Mouse (Mus musculus) Muller cell, postnatal 12 days (primary cell): ENCODE results near the gene Usp21.
A peak's percentile ranks its signal among the peaks of the same experiment; 100 is the strongest.
"Not testable (repeated sequence)": the region's sequence is repeated elsewhere in the genome, so short reads cannot be mapped to it uniquely, and the experiment has no call there.

Experiments used
- DNase-seq: peaks from one replicate; pipeline ENCODE4 v3.0.0-alpha.2; 2015; ENCODE audit errors: inconsistent ontology term

Gene Usp21

DNA sequence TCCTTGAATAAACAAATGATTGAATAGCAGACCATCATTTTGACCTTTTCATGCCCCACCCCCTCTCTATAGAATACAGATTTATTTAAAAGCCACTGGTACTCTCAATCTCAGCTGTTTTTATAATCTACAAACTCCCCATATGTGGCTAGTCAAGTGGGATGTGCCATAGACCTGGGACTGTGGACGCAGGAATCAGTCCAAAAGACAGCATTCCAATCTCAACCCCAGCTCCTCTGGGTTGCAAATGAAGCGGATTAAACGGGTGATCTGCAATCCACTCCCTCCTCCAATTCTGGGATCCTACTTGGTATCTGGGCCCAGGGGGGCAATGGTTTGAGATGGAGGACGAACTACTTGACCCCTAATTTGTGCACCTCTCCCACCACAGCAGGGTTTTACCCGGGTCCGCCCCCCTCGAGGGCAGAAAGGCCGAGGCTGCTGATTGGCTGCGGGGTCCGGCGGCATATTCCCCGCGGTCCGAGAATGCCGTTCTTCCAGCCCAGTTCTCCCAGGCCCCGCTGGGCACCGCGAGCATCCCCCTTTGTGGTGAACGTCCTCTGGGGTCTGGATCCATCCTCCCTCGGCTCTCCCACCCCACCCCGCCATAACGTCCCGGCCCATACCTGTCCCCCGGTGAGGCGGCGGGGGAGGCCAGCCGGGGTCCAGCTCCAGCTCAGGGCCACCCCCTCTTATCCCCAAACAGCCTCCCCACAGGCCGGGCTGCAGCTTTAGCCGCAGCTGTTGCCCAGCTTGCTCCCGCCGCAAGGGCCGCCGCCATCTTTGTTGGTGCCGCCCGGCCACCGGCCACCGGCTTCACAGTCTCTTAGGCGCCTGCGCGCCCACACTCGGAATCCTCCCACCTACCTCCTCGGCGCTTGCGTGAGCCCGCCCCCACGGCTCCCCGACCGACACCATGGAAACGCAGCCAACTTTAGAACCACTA, at the start of gene Usp21:
Gene Usp21, minus strand, starts transcription at position 856 of the 946 bp plus-strand sequence.
- DNase-seq: peak; percentile 94

- DNase-seq: peak; percentile 65
Measured at GRCm38 (mm10) chr1:171330216-171330560, 42.4 kb upstream of the Usp21 start.

- DNase-seq: no peak
Measured at GRCm38 (mm10) chr1:171329433-171330215, 41.8 kb upstream of the Usp21 start.

DNA sequence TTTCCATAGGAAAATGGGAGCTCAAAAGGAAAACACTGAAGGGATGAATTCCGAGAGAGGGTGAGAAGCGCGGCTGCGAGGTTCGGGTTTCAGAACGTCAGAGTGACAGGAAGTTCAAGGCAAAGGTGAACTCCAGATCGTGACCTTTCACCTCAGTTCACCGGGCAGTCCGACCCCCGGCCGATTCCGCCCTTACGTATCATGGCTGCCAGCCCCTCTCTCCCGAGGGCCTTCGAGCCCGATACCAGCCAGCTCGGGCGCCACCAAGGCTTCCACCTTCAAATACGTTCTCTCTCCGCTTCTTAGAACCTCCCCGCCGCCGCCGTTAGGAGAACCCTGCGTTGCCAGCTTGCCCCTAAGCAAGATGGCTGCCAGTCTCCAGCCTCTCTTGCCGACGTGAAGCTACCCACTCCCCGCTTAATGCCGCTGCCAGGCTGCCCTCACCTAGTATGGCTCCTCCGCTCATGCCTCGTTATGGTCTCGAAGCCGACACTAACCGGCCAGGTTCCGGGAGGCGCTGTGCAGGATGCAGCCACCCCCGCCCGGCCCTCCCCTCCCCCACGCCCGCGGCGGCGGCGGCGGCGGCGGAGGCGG, 41.1 kb upstream of the Usp21 start, which contains the start of gene Dedd:
Gene Dedd, plus strand, starts transcription at position 307 of the 594 bp plus-strand sequence.
- peak; percentile 96 for DNase-seq

- peak; percentile 22 for DNase-seq
Measured at GRCm38 (mm10) chr1:171328244-171328643, 40.5 kb upstream of the Usp21 start.

- DNase-seq: not testable (repeated sequence)
Measured at GRCm38 (mm10) chr1:171326588-171326987, 38.8 kb upstream of the Usp21 start.

DNA sequence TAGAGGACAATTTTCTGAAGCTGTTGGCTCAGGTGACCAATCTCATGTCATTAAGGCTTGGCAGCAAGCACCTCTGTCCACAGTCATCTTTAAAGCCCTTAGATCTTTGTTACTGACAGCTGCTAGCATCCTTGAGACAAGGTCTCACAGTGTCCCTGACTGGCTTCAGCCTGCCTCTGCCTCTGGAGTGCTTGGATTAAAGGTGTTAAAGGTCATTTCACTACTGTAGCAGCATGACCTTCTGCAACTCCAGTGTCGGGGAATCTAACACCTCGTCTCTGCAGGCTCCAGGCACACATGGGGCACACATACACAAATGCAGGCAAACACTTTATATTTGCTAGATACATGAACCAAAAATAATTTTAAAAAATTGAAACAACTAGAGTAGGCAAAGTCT, 37.8 kb upstream of the Usp21 start:
- DNase-seq: no peak

GRCm38 (mm10) chr1:171322012-171322411, 34.2 kb upstream of the Usp21 start:
- no peak for DNase-seq

DNA sequence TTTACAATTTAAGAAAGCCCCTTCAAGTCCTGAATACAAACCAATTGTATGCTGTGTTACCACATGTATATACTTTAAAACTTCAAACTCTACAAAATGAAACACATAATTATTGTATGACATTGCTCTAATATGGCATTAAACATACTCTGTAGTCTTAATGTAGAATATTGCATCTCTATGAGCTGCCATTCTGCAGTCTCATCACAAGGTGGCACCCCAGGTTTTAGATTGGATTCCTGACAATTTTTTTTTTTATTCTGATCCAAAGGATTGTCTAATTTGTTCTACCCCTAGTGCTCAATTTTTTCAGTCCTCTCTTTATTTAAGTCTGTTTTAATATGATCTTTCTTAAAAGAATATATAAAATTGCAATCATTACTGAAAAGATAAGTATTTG, 33.6 kb upstream of the Usp21 start:
- DNase-seq: peak; percentile 13

DNA sequence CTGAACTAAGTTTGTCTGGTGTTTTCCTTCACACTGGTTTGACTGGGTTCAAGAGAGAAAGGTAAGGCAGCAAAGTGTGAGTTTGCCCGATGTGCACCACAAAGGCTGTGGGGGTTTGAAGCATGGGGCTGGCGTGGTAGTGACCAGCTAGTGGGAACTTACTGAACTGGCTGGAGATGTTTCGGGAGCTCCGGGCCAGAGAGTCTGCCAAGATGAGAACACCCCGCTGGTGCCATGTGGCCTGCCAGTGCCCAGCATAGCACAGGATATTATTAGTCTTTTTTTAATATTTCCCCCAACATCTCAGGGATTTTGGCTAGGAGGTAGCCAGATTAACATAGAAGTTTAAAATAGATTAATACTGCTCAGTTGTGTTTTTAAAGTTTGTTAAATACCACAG, 32.4 kb upstream of the Usp21 start:
- no peak for DNase-seq

GRCm38 (mm10) chr1:171319748-171320147, 32.0 kb upstream of the Usp21 start:
- DNase-seq: no peak

- no peak for DNase-seq
Measured at GRCm38 (mm10) chr1:171309321-171309720, 21.5 kb upstream of the Usp21 start.

GRCm38 (mm10) chr1:171306157-171306556, 18.4 kb upstream of the Usp21 start:
- DNase-seq: not testable (repeated sequence)

- DNase-seq: no peak
Measured at GRCm38 (mm10) chr1:171298226-171298625, 10.4 kb upstream of the Usp21 start.

DNA sequence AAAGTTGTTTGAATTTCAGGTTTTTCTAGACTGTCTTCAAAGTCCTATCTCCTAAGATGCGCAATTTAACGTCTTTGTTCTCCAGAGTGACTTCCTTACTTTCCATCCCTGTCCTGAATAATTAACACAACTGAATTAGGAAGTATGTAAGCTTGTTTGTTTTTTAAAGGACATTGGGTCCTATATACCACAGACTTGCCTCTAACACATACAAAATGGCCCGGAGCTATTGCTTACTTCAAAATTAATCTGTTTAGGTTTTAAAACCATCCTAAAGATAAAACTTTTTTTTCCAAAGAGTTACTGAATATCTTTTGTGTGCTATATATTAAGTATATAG, 7.2 kb upstream of the Usp21 start:
- no peak for DNase-seq

- DNase-seq: peak; percentile 85
Measured at GRCm38 (mm10) chr1:171294298-171295062, 6.7 kb upstream of the Usp21 start, which contains the start of gene Ufc1. TSS of gene Ufc1 (minus strand) at chr1:171295024.

DNA sequence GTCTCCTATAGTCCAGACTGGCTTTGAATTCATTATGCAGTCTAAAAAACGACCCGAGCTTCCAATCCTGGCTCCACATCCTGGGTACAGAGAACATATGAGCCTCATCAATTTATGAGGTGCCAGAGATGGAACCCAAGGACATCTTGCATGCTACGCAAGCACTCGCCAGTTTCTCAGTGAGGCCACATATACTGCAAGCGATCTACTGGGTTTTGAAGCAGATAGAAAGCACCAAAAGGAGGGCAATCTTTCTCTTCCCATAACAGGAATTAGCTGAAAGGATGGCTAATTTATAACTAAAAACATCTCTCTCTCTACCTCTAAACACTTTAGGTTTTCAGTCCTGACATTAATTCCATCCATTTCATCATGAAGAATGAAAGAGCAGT, 6.1 kb upstream of the Usp21 start:
- DNase-seq: no peak

DNA sequence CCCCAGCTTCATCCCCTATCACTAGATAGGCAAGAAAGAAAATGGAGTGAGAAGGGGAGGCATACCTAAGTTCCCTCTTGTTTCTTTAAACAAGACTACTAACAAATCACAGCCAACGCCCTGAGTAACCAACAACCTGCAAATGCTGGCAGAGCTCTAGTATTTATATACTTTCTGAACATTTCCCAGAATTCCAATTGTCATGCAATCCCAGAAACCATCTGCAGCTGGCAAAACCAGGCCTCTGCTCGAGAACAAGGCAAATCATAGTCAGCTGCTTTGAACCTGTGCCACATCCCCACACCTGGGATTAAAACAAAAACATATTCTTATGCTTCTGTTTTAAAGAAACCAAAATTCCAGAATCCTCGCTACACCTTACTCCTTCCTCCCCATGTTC, 5.6 kb upstream of the Usp21 start:
- DNase-seq: no peak

DNA sequence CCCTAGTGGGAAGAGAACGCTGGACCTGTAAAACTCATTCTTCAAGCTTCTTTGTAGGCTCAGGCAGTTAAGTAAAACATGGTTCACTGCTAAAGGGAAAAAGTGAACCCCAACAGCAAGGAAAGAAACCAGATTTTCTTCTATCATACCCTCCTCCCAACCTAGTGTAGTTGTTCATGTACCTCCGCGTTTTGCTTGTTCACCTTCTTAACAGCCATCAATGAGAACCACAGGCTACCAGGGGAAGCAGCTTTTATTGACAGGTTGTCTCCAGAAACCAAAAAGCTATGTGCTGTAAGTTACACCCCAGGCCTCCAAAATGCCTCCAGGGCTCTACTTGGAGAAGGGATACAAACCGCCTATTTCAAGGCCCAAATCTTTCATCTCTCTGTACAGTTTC, 537 bp upstream of the Usp21 start:
- DNase-seq: no peak

GRCm38 (mm10) chr1:171286517-171286916, 1.3 kb downstream of the Usp21 start:
- no peak for DNase-seq

DNA sequence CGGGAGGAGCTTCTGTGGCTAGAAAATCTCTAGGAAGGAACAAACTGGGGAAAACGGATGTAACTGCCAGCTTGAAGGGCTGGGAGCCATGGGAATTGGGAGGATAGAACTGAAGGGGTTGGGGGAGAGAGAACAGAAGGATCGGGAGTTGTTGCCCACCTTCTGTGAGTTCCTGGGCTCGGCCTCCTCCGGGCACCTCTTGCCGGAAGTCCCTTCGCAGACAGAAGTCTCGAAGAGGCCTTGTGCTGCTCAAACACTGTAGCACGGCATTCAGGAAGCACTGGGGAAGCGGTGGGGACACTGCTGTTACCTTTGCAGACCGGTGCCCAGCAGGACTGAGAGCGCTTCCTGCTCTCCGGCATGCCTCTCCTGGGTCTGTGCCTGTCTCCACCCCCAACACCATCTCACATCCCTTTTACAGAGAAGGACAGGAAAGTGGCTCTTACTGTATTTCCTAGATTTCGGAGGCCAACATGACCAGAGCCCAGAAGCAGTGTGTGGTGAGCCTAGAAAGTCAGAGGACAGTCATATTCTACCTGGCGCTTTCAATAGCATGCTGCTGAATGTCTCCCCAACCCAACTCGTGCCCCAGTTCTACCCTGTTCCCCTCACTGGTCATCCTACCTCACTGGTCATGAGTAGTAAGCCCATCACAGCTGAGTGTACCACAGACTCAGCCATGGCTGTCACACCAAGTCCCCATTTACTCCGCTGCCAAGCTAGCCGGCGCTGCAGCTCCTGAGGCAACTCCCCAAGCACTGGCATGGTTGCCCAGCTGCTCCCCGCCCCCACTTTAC, 2.5 kb downstream of the Usp21 start:
- DNase-seq: no peak
